Mouse (Mus musculus): Measurements from ENCODE around the gene Birc7. TPM values are rescaled to one million over a fixed set of nuclear protein-coding genes. Genes with fewer than 3 reads are reported as not detected.
A peak's percentile ranks its signal among the peaks of the same experiment; 100 is the strongest.

Gene Birc7
- total RNA-seq, 2 experiments from 2014 or later = not detected

DNA sequence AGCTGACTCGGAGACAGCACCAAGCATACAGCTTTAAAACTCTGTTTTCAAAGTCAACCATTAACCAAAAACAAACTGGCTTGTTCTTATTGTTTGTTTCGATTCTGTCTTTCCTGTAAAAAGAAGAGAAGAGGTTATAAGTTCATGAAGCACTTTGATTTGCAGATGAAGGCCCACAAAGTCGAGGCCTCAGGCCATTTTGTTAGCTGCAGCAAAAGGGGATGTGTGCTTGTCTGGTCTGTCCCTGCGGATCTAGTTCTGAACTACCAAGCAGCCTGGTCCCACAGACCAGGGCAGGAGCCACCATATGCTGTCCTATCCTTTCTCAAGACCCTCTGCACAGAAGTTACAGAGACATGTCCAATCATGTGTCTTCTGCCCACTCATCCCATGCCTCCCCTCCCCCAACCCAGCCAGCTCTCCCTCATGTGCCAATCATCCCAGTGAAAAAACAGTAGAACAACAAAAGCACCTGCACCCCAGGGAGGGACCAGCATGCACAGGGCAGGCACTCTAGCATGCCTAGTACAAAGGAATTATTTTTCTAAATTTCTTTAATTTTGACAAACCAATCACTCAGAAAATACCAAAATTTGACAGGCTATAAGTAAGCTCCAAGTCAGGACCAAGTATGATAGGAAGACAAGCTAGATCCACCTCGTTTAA lies 23.1 kb upstream of the Birc7 start:
- no peak for DNase-seq

DNA sequence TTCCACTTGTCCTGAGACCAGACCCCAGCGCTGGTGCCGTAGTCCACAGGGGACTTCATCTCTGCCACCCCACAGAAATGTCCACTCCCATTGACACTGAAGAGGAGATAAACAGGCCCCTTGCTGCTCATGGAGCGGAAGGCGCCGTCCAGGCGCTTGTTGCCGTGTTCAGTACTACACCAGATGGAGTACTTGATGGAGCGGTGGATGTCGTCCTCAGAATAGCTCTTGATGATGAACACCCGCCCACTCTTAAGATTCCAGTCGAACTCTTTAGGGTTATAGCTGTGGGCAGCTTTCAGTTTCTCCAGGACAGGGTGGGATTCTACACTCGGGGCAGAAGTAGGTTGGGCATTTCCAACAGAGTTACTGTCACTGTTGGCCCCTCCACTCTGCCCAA lies 17.9 kb upstream of the Birc7 start:
- DNase-seq = no peak

DNA sequence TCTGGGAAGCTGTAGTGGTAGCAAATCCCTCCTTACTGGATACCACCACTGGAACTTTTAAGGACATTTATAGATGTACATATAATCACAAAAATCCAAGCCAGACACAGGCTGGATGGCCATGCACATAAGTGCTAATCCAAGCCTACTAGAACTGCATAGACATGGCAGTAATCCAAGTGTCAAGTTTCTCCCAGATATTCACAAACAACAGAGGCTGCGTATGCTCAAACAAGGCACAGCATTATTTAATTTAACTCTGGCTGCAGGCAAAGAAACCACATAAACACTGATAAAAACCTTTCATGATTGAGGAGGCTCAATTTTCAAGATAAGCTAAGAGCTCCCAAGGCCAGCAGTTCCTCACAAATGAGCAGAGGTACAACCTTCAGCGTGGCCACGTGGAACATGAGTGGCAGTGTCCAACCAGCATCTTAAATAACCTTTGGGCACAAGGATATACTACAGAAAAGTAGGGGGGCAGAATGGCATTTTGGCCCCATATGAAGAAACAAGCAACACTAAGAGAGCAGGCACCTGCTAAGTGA lies 12.9 kb upstream of the Birc7 start:
- no peak for DNase-seq

DNA sequence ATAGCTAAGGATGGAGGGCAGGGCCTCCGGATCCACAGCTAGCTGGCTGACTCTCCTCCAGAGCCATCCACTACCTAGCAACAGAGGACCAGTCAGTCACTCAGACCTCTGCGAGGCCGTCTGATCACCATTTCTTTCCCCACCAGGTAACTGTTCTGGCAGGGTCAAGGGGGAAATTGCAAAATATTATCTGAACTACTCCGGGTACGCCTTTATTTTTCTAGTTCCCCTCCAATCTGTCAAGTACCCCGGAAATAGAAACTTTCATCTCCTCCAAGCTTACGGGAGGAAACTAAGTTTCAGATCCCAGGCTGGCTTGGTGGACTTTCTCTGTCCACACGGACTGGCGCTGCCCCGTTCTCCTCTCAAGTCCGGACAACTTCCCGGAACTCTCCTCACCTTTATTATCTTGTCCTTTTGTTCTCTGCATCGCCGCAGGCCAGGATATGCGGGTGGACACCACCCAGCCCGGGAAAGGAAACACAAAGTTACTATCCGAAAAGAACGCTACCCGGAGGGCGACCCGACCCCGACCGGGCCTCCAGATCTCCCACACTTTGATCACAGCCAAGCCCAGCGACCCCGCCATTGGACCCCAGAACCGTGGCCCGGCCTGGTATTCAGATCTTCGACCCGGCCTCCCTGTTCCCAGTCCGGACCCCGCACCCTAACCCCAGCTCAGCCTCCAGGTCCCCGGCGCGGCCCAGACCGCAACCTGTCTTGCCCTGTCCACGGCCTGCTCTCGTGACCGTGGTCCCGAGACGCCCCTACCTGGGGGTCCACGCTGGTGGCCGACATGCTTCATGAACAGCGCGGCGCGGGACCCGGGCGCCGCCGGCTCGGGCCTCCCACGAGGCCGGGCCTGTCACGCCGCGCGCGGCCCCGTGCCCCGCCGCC lies 8.7 kb upstream of the Birc7 start:
- peak in 1 of 2 experiments; percentile 41 for DNase-seq

DNA sequence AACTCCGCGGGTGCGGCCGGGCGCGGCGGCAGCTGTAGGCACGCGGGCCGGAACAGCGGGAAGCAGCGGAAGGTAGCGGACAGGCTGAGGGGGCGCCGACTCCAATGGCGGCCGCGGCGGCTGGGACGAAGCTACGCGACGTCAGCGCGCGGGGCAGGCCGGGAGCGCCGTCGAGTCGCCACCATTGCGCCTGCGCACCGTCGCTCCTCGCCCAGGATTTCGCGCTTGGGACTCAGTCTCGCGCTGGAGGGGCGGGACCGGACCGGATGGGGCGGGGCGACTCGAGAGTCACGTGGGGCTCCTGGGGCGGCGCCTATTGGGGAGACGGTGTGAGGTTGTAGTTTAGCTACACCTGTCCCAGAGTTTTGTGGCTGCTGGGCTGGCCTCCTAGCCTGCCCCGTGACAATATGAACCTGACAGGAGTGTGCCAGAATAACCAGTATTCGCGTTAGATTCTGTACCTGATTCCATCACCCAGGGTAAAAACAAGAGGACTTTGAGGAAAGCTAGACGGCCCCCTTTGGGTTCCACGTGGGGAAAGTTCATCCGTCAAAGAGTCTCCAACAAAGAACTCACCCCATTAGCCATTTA lies 7.9 kb upstream of the Birc7 start, which contains the start of gene Ythdf1:
Gene Ythdf1 (minus strand): TSS at position 140 of the 591 bp plus-strand sequence.
- DNase-seq = peak; percentile 98 to 99

DNA sequence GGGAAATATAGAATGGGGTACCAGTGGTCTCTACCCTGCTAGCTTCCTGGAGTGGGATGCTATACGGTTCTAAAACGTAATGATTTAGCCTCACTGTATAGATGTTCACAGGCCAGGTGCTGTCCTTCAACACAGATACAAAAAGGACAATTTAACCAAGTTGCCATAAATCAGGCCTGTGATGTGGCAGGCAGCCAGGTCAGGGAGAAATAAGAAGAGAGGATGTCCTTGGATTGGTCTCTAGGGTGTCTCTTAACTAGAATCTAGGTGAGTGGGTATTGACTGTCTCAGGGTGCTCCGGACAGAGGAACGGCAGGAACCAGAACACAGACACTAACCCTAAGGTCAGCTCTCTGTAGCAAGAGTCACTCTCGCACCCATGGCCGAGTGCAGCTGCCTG lies 6.1 kb upstream of the Birc7 start:
- no peak for DNase-seq

DNA sequence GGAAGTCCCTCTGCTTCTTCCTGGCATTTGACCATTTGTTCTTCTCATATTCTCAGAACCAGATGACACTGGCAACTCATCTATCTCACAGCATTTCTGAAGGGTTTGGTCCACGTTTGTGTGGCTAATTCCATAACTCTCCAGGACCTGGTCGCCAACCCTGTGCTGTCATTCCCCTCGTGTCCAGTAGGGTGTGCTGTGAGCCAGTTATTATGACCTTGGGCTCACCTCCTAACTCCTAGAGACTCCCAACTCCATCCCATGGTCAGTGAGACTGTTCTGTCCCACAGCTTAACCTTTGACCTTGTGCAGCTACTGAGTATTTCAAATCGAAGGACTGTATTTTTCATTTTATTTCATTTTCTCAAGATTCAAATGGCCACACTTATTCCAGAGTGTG lies 3.6 kb upstream of the Birc7 start:
- peak; percentile 71 to 89 for DNase-seq

DNA sequence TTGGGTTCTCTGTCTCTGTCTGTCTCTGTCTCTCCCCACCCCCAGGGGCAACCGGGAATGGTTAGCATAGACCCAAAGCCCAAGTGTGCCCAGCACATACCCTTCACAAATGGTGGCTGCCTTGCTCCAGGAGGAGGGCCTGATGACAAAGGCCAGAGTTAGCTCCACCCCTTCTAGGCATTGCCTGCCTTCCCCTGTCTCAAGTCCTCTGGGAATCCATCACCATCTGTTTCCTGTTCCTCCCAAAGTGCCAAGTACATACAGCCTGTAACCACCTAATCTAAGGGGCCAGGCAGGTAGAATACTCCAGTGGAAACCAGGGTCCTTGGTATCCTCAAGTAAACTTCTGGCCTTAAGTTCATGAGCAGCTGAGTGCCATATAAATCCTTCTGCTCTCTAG lies 3.6 kb downstream of the Birc7 start:
- DNase-seq = no peak

DNA sequence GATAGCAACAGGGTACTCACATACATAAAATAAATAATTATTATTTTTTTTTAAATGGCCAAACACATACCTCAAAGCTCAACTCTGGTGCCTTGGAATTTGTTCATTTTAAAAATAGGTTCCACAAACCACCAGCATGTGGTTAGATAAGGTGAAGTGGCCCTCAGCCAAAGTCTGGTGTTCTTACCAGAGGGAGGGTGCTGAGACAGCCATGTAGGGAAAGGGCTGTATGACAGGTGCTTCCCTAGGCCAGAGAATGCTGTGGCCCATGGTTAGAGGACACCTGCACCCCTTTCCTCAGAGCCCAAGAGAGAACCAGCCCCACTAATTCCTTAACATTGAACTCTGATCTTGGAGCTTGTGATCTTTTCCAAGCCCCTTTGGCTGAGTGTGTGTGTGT lies 11.4 kb downstream of the Birc7 start:
- peak; percentile 25 to 31 for DNase-seq

DNA sequence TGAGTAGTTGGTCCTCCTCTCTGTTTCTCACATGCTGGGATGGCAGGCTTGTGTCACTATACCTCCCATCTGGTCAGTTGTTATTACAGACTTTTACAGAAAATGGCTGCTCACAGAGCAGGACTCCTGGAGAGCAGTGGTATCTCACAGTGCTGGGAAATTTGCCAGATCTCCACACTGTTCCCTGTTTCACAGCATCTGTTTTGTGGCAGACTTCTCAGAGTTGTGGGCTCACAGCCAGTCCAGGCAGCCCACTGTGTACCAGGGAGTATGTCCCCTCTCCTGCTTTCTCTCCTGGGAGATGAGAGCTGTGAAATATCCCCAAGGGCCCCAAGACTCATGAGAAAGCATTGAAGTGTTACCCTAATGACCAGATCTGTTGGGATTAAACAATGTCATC lies 13.0 kb downstream of the Birc7 start:
- no peak for DNase-seq

DNA sequence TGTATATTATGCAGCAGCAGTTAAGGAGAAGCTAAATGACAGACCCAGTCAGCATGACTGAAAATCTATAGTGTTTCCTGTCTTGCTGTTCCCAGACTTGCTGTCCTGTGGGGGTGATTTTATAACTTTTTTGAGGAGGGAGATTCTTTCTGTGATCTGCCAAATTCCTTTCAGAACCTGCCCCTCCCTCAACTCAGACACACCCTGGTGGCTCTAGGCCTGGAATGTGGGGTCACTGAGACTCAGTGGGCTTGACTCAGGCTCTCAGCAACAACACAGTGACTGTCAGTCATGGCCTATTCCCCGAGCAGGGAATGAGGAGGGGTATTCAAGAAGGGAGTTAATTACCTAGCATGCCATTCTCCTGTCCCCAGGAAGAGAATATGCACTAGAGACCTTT lies 21.1 kb downstream of the Birc7 start:
- DNase-seq = no peak

DNA sequence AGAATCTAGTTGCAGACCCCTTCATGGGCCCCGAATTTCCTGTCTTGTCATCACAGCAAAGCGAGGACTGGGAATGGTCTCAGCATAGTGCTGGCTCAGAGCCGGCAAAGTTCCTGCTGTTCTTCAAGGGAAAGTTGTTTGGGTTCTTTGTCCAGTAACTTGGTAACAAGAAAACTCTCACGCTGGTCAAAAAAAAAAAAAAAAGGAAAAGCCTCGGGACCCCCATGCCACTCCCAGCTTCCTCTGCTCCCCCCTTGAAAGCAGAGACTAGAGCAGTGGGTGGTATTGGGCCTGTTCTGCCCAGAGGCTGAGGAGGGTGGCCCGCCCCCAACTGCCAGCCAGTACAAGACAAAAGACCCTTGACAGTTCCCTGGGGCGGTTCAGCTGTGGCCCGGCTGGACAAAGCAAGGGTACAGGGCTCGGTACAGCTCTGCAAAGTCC lies 23.9 kb downstream of the Birc7 start:
- no peak for DNase-seq

DNA sequence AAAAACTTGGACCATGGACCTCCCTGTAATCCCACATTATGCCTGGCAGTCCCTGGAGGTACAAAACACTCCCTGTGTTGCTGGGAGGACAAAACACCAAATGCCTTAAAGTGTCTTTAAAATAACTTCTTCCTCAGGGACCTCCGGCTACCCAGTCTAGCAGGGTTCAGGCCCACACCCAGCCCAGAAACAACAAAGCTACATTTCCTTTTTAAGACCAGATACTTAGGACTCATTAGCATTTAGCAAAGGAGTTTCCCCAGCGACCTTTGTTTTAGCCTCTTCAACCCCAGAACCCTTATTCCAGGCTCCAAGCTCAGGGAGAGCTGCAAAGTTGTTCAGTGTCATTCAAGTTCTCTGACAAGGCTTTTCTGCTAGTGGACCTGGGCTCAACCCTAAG lies 24.8 kb downstream of the Birc7 start:
- DNase-seq = no peak

DNA sequence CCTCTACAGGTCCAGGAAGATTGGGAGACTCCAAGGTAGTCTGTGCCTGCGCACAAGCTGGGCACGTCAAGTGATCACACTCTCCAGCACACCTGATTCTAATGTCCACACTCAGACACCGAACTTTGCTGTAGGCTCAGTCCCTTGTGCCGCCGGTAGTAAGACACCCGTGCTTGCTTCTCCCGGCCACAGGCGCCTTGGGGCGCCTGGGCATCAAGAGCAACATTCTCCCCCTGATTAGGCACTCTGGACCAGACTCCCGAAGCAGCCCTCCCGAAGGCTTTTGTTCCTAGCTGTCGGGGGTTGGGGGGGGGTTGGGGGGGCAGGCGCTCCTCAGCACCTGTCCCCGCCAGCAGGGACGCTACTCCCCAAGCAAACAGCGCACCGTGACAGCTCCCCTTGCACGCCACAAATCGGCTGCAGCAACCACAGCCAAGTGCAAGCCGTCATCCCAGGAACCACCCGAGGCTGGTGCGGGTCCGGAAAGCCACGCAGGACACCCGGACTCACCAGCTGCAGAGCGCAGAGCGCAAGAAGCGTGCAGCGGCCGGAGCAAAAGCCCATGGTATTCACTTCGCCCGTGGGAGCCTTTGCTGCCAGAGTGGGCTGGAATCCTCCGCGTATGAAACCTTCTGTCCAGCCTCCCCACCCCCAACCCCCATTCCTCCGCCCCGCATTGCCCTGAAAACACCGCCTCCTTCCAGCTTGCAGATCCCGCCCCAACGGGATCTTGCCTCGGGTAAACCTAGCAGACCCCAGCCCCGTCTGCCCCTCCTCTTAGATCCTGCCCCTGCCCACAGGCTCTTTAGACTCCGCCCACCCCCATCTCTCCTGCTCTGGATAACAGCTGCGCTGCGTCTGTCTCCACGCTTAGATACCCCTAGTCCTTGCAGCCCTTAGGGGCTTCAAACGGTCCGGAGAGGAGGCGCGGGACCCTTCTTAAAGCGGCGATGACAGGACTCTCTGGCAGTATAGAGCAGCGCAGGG lies 25.5 kb downstream of the Birc7 start, which contains the start of gene Nkain4:
Gene Nkain4 (minus strand): TSS at position 639 of the 987 bp plus-strand sequence.
- DNase-seq = peak; percentile 32 to 44

DNA sequence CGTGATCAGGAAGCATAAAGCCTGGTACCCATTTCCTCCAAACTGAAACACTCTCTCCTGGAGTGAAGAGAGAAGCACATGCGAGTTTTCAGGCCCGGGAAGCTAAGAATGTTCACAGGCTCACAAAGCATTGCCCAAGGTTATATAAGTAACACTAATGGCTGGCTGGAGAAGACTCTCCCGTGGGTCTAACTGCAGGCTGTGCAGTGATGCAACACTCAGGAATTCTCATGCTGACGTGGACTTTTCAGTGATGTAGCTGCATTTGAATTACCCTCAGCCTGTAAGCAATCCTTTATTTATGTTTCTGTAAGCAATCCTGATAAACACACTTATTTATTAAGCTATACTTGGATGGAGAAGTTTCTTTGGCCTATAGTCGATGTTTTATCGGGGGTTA lies 30.8 kb downstream of the Birc7 start:
- no peak for DNase-seq

DNA sequence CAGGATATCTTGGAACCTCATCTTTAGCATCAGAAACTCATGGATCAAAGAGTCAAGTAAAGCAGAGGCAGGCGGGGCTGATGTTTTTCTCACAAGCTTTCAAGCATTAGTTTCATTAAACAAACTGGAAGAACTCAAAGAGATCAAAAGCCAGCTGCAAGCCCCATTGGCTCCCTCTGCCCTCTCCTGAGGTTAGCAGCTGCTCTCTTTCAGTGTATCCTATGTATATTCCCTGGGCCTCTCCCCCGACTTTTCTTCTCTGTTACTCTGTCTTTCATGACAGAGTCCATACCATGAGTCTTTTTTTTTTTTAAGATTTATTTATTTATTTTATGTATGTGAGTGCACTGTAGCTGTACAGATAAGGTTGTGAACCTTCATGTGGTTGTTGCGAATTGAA lies 31.4 kb downstream of the Birc7 start:
- DNase-seq = no peak

DNA sequence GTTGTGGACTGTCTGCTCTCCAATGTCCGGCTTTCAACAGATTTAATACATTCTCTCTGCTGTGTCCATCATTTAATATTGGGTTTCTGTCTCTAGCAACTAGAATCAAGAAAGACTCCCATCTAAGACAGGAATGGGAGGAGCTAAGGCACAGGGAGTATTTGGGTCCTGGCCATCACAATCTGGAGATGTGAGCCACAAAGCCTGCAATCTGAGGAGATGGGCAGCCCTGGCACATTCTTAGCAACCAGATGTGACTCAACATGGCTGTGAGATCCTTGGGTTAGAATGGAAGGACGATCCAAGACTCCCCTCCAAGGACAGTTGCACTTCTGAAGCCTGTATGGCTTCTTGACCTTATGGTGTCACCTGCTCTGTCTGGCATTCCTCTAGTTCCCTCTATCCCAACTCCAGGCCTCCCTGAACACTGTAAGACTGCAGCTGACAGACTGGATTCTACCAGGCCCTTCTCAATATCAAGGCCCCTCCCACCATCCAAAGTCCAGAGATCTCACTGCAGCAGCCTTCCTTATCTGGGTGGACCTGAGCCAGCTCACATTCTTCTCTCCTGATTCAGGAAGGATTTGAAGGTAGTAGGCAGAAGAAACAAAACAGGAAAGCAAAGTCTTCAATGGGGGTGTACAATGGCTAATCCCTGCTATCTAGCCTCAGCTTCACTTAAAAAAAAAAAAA lies 33.9 kb downstream of the Birc7 start:
- peak in 1 of 2 experiments; percentile 37 for DNase-seq

DNA sequence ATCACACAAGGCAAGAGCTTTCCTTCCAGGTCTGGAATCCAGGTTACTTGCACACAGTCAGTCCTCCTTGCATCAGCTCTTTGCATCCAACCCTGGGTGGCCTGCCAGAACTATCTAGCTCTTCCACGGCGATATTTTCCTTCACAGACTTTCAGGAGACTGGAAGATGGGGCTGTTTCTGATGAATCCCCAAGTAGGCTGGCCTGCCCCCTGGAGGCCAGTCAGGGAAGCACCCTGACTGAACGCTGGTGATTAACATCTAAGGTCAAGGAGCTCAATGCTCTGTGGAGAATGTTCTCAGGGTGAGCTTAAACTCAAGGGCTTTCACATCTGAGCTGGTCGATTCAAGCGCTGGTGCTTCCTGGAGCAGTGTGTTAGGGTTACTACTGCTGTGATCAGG lies 35.1 kb downstream of the Birc7 start:
- DNase-seq = peak; percentile 61 to 87

DNA sequence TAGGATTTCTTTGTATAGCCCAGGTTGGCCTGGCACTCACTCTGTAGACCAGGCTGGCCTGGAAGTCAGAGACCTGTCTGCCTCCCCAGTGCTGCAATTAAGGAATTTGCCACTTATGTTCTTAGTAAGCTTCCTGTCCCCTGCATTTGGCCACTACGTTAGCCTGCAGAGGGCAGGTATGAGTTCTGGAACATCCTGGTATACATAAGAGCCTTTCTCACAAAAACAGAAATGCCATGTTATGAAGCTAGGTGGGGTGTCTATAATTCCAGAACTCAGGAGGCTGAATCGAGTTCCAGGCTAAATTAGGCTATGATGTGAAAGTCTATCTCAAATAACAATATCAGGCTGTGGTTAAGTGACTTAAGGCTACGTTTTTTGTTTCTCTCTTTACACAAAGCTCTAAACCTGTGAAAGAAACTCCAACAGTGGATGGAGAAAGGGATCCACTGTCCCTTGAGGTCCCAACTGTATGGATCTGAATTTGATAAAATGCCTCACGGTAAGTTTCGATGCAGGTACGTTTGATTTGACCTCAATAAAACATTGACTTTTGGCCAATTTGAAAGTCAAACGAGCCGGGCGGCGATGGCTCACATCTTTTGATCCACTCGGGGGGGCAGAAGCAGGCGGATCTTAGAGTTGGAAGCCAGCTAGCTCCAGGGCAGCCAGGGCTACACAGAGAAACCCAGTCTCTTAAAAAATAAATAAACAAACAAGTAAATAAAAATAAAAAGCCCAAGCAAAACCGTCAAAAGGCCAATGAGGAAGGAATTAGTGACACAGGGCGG lies 37.5 kb downstream of the Birc7 start:
- peak in 1 of 2 experiments; percentile 29 for DNase-seq

All from heart, adult 18-20 months (tissue).